Mouse (Mus musculus): ENCODE results near the gene Ubac2. TPM values are rescaled to one million over a fixed set of nuclear protein-coding genes. Genes with fewer than 3 reads are reported as not detected.

Ubac2 gene
- polyA plus RNA-seq, 1 experiment from 2014 or later: 52.4 TPM

- no peak overlapping the region for H3K9ac ChIP-seq
- H3K9me3 ChIP-seq: peaks cover 12% of the 10 kb centered on the region
- H3K27me3 ChIP-seq (replicated peaks): no peaks in the 10 kb centered on the region
- 0 out of 2 replicates have a peak overlapping the region, but pooled peaks have one; percentile 42 for H3K27ac ChIP-seq (replicated peaks)
- 65% methylated on average over 11 of the region's 11 CpGs for WGBS
- no peak overlapping the region for H3K4me2 ChIP-seq
- peaks cover 24% of the 10 kb centered on the region for H3K36me3 ChIP-seq
- H3K4me3 ChIP-seq: no peak overlapping the region
- no peak for ATAC-seq (ENCODE audit: extremely low read depth, insufficient number of reproducible peaks, low FRiP score, low TSS enrichment)
- peaks cover 30% of the 10 kb centered on the region for H3K4me1 ChIP-seq
Observed at GRCm38 (mm10) chr14:121937601-121938255, 59.3 kb downstream of the Ubac2 start.

- 71% methylated on average over 11 of the region's 11 CpGs for WGBS
- no peak overlapping the region for H3K9ac ChIP-seq
- H3K36me3 ChIP-seq: peaks cover 24% of the 10 kb centered on the region
- H3K27me3 ChIP-seq (replicated peaks): no peaks in the 10 kb centered on the region
- peak overlapping the region; percentile 22 for H3K4me2 ChIP-seq
- 0 out of 2 replicates have a peak overlapping the region, but pooled peaks have one; percentile 42 for H3K27ac ChIP-seq (replicated peaks)
- H3K4me1 ChIP-seq: peaks cover 30% of the 10 kb centered on the region
- H3K4me3 ChIP-seq: no peak overlapping the region
- ATAC-seq (ENCODE audit: extremely low read depth, insufficient number of reproducible peaks, low FRiP score, low TSS enrichment): peak; percentile 8; the same call in 1 of the 2 replicates
- peaks cover 17% of the 10 kb centered on the region for H3K9me3 ChIP-seq
Observed at GRCm38 (mm10) chr14:121938256-121939191, 60.1 kb downstream of the Ubac2 start.

GRCm38 (mm10) chr14:121939582-121939981, 61.2 kb downstream of the Ubac2 start:
- H3K4me2 ChIP-seq: peak overlapping the region; percentile 22; the same call in 1 of the 2 replicates
- no peak overlapping the region for H3K9ac ChIP-seq
- no peak overlapping the region for H3K4me3 ChIP-seq
- H3K36me3 ChIP-seq: peaks cover 15% of the 10 kb centered on the region
- H3K27ac ChIP-seq (replicated peaks): no peak overlapping the region; the same call in 1 of the 2 replicates
- peaks cover 30% of the 10 kb centered on the region for H3K4me1 ChIP-seq
- no peaks in the 10 kb centered on the region for H3K27me3 ChIP-seq (replicated peaks)
- peaks cover 26% of the 10 kb centered on the region for H3K9me3 ChIP-seq
- 23% methylated on average over 3 of the region's 3 CpGs for WGBS
- ATAC-seq (ENCODE audit: extremely low read depth, insufficient number of reproducible peaks, low FRiP score, low TSS enrichment): no peak

- Histone ChIP-seq H3K36me3 (no peaks in the 10 kb centered on the region), H3K9ac (no peak overlapping the region), H3K4me3 (no peak overlapping the region), H3K4me1 (peaks cover 4% of the 10 kb centered on the region), H3K9me3 (peaks cover 18% of the 10 kb centered on the region), H3K4me2 (no peak overlapping the region), H3K27me3 (replicated peaks) (no peaks in the 10 kb centered on the region), H3K27ac (replicated peaks) (no peak overlapping the region)
- 75% methylated on average over 5 of the region's 5 CpGs for WGBS
- no peak for ATAC-seq (ENCODE audit: extremely low read depth, insufficient number of reproducible peaks, low FRiP score, low TSS enrichment)
Observed at GRCm38 (mm10) chr14:121946131-121946530, 67.7 kb downstream of the Ubac2 start.

GRCm38 (mm10) chr14:121946728-121947127, 68.3 kb downstream of the Ubac2 start:
- peaks cover 10% of the 10 kb centered on the region for H3K4me1 ChIP-seq
- no peak overlapping the region for H3K4me3 ChIP-seq
- no peak overlapping the region for H3K9ac ChIP-seq
- 65% methylated on average over 8 of the region's 8 CpGs for WGBS
- no peak overlapping the region for H3K27ac ChIP-seq (replicated peaks)
- no peak overlapping the region for H3K4me2 ChIP-seq
- no peak for ATAC-seq (ENCODE audit: extremely low read depth, insufficient number of reproducible peaks, low FRiP score, low TSS enrichment)
- no peaks in the 10 kb centered on the region for H3K27me3 ChIP-seq (replicated peaks)
- peaks cover 18% of the 10 kb centered on the region for H3K9me3 ChIP-seq
- no peaks in the 10 kb centered on the region for H3K36me3 ChIP-seq

- no peak for ATAC-seq (ENCODE audit: extremely low read depth, insufficient number of reproducible peaks, low FRiP score, low TSS enrichment)
- Histone ChIP-seq H3K36me3 (no peaks in the 10 kb centered on the region), H3K4me1 (peaks cover 12% of the 10 kb centered on the region), H3K27ac (replicated peaks) (no peak overlapping the region), H3K9ac (no peak overlapping the region), H3K27me3 (replicated peaks) (no peaks in the 10 kb centered on the region), H3K9me3 (peaks cover 18% of the 10 kb centered on the region), H3K4me3 (no peak overlapping the region), H3K4me2 (no peak overlapping the region)
- 73% methylated on average over 8 of the region's 8 CpGs for WGBS
Observed at GRCm38 (mm10) chr14:121947201-121947760, 68.9 kb downstream of the Ubac2 start.

- Histone ChIP-seq H3K27ac (replicated peaks) (no peak overlapping the region), H3K27me3 (replicated peaks) (no peaks in the 10 kb centered on the region), H3K4me3 (no peak overlapping the region), H3K9me3 (peaks cover 14% of the 10 kb centered on the region), H3K4me1 (peaks cover 12% of the 10 kb centered on the region), H3K9ac (no peak overlapping the region), H3K4me2 (no peak overlapping the region), H3K36me3 (0 out of 2 replicates have a peak, but pooled peaks cover under 1% of the 10 kb centered on the region)
- no peak for ATAC-seq (ENCODE audit: extremely low read depth, insufficient number of reproducible peaks, low FRiP score, low TSS enrichment)
- WGBS: 80% methylated on average over 3 of the region's 3 CpGs
Observed at GRCm38 (mm10) chr14:121947966-121948365, 69.5 kb downstream of the Ubac2 start.

- 89% methylated on average over 3 of the region's 3 CpGs for WGBS
- H3K27ac ChIP-seq (replicated peaks): no peak overlapping the region
- H3K4me1 ChIP-seq: peaks cover 19% of the 10 kb centered on the region
- 0 out of 2 replicates have a peak, but pooled peaks cover 4% of the 10 kb centered on the region for H3K36me3 ChIP-seq
- H3K9ac ChIP-seq: no peak overlapping the region
- no peak overlapping the region for H3K4me2 ChIP-seq
- H3K9me3 ChIP-seq: peaks cover 4% of the 10 kb centered on the region; the same call in 1 of the 2 replicates
- H3K4me3 ChIP-seq: no peak overlapping the region
- H3K27me3 ChIP-seq (replicated peaks): no peaks in the 10 kb centered on the region
- no peak for ATAC-seq (ENCODE audit: extremely low read depth, insufficient number of reproducible peaks, low FRiP score, low TSS enrichment)
Observed at GRCm38 (mm10) chr14:121949436-121949835, 71.0 kb downstream of the Ubac2 start.

- no peak overlapping the region for H3K27ac ChIP-seq (replicated peaks)
- no peak for ATAC-seq (ENCODE audit: extremely low read depth, insufficient number of reproducible peaks, low FRiP score, low TSS enrichment)
- H3K9ac ChIP-seq: no peak overlapping the region
- no peak overlapping the region for H3K4me3 ChIP-seq
- no peaks in the 10 kb centered on the region for H3K9me3 ChIP-seq
- peaks cover 21% of the 10 kb centered on the region for H3K4me1 ChIP-seq
- H3K27me3 ChIP-seq (replicated peaks): no peaks in the 10 kb centered on the region
- WGBS: 81% methylated on average over 5 of the region's 5 CpGs
- 0 out of 2 replicates have a peak, but pooled peaks cover 8% of the 10 kb centered on the region for H3K36me3 ChIP-seq
- H3K4me2 ChIP-seq: no peak overlapping the region
Observed at GRCm38 (mm10) chr14:121949897-121950296, 71.5 kb downstream of the Ubac2 start.

- Histone ChIP-seq H3K9me3 (no peaks in the 10 kb centered on the region), H3K27me3 (replicated peaks) (no peaks in the 10 kb centered on the region), H3K4me2 (no peak overlapping the region), H3K4me3 (no peak overlapping the region), H3K27ac (replicated peaks) (no peak overlapping the region), H3K36me3 (0 out of 2 replicates have a peak, but pooled peaks cover 8% of the 10 kb centered on the region), H3K9ac (no peak overlapping the region), H3K4me1 (peaks cover 21% of the 10 kb centered on the region)
- 53% methylated on average over 2 of the region's 2 CpGs for WGBS
- no peak for ATAC-seq (ENCODE audit: extremely low read depth, insufficient number of reproducible peaks, low FRiP score, low TSS enrichment)
Observed at GRCm38 (mm10) chr14:121951399-121952045, 73.1 kb downstream of the Ubac2 start.

GRCm38 (mm10) chr14:121952046-121952400, 73.6 kb downstream of the Ubac2 start:
- Histone ChIP-seq H3K36me3 (0 out of 2 replicates have a peak, but pooled peaks cover 8% of the 10 kb centered on the region), H3K4me3 (no peak overlapping the region), H3K4me2 (no peak overlapping the region), H3K27me3 (replicated peaks) (no peaks in the 10 kb centered on the region), H3K9ac (no peak overlapping the region), H3K9me3 (no peaks in the 10 kb centered on the region), H3K4me1 (peaks cover 21% of the 10 kb centered on the region), H3K27ac (replicated peaks) (no peak overlapping the region)
- 82% methylated on average over 5 of the region's 5 CpGs for WGBS
- ATAC-seq (ENCODE audit: extremely low read depth, insufficient number of reproducible peaks, low FRiP score, low TSS enrichment): no peak
